Mouse (Mus musculus) urinary bladder, postnatal 4 days (tissue): ENCODE measurements around the gene Olfr122.

Experiments
- DNase-seq, 2 experiments: peaks; one replicate each; pipeline ENCODE4 v3.0.0; 2021 to 2022; ENCODE audit warnings: low spot score in 2 of 2

The Olfr122 gene

GRCm38 (mm10) chr17:37768307-37768706 is at the start of gene Olfr122:
Olfr122 (plus strand) TSS chr17:37768607.
- DNase-seq: no peak

- no peak for DNase-seq
Observed at GRCm38 (mm10) chr17:37721508-37721907, 46.9 kb upstream of the Olfr122 start, which contains the start of gene Olfr120. Olfr120 (plus strand) TSS chr17:37721808.

GRCm38 (mm10) chr17:37738070-37738469 is 30.3 kb upstream of the Olfr122 start:
- DNase-seq: no peak

- no peak for DNase-seq
Observed at GRCm38 (mm10) chr17:37793229-37793628, 24.8 kb downstream of the Olfr122 start, which contains the start of gene Olfr123. Olfr123 (plus strand) TSS chr17:37793529.

- DNase-seq: no peak
Observed at GRCm38 (mm10) chr17:37799588-37799987, 31.2 kb downstream of the Olfr122 start, which contains the start of gene Olfr124. Olfr124 (plus strand) TSS chr17:37799888.
